ENCODE assay signal across 8 mouse cellular contexts in genomic region chr4:133093056-133093455, GRCm38 (mm10). TPM values are rescaled to one million over a fixed set of nuclear protein-coding genes. Genes with fewer than 3 reads are reported as not detected.
DNase-seq lines count a peak whose midpoint lies in the region; ATAC-seq and TF ChIP-seq lines count a peak whose summit lies in the region.

No protein-coding gene starts in this region.

- no peak for DNase-seq in lung, postnatal 36 days
- DNase-seq in retina, embryonic 14.5 days (ENCODE audit: low spot score): no peak
- no peak for DNase-seq in natural killer cell, adult 2 months (ENCODE audit: low spot score in 2 of 2)
- DNase-seq in lung, postnatal 4 days: no peak

- peaks cover 75% of the 10 kb centered on the region for H3K4me1 ChIP-seq in lung, embryonic 15.5 days
- H3K4me1 ChIP-seq in embryonic fibroblast, embryonic 13.5 days (ENCODE audit: control insufficient read depth, insufficient read depth, low read length): peaks cover 36% of the 10 kb centered on the region
- peaks cover 64% of the 10 kb centered on the region for H3K4me1 ChIP-seq in intestine, embryonic 15.5 days (replicated peaks)

- no peak for ATAC-seq in lung, embryonic 15.5 days (ENCODE audit: borderline replicate concordance, extremely low read depth, low FRiP score, low TSS enrichment)
- ATAC-seq in intestine, embryonic 15.5 days: no peak

- no peaks in the 10 kb centered on the region for H3K36me3 ChIP-seq in lung, embryonic 15.5 days
- H3K36me3 ChIP-seq in intestine, embryonic 15.5 days: no peaks in the 10 kb centered on the region
- H3K36me3 ChIP-seq in myocyte (ENCODE audit: control insufficient read depth, insufficient read depth): no peaks in the 10 kb centered on the region

- 0 out of 2 replicates have a peak, but pooled peaks have one; percentile 6 for TF ChIP-seq POLR2A in embryonic fibroblast, embryonic 13.5 days (IDR thresholded peaks at IDR 0.05; ENCODE audit: low read depth, low read length)
- no peak for TF ChIP-seq POLR2A in myocyte (IDR thresholded peaks at IDR 0.05; ENCODE audit: insufficient read length, low read depth)

- H3K4me2 ChIP-seq in lung, embryonic 15.5 days: peak overlapping the region; percentile 52; the same call in 1 of the 2 replicates
- H3K4me2 ChIP-seq in intestine, embryonic 15.5 days (replicated peaks): no peak overlapping the region
- H3K4me2 ChIP-seq in myocyte (ENCODE audit: low read depth): peak overlapping the region; percentile 44

- no peaks in the 10 kb centered on the region for H3K27me3 ChIP-seq in lung, embryonic 15.5 days
- no peaks in the 10 kb centered on the region for H3K27me3 ChIP-seq in intestine, embryonic 15.5 days (replicated peaks)
- no peaks in the 10 kb centered on the region for H3K27me3 ChIP-seq in myocyte (ENCODE audit: control insufficient read depth, insufficient read depth, insufficient read length)

- H3ac ChIP-seq in myocyte (ENCODE audit: control insufficient read depth, insufficient read length): no peak overlapping the region

- no peaks in the 10 kb centered on the region for H3K79me2 ChIP-seq in myocyte (ENCODE audit: control insufficient read depth, insufficient read depth)

- H3K4me3 ChIP-seq in lung, embryonic 15.5 days: no peak overlapping the region
- no peak overlapping the region for H3K4me3 ChIP-seq in embryonic fibroblast, embryonic 13.5 days (ENCODE audit: insufficient read depth, low read length)
- no peak overlapping the region for H3K4me3 ChIP-seq in intestine, embryonic 15.5 days (replicated peaks)
- H3K4me3 ChIP-seq in myocyte: no peak overlapping the region

- no peaks in the 10 kb centered on the region for H3K9me3 ChIP-seq in lung, embryonic 15.5 days
- no peaks in the 10 kb centered on the region for H3K9me3 ChIP-seq in intestine, embryonic 15.5 days

- TF ChIP-seq CTCF in embryonic fibroblast, embryonic 13.5 days (IDR thresholded peaks at IDR 0.05; ENCODE audit: borderline replicate concordance, insufficient read depth, low read length): no peak

- peak overlapping the region; percentile 98 for H3K27ac ChIP-seq in lung, embryonic 15.5 days
- H3K27ac ChIP-seq in embryonic fibroblast, embryonic 13.5 days (ENCODE audit: insufficient read depth, low read length): peak overlapping the region; percentile 58
- H3K27ac ChIP-seq in intestine, embryonic 15.5 days: peak overlapping the region; percentile 90

- WGBS in lung, embryonic 15.5 days: 74% methylated on average over 6 of the region's 6 CpGs
- 70% methylated on average over 6 of the region's 6 CpGs for WGBS in intestine, embryonic 15.5 days

- no peak overlapping the region for H3K9ac ChIP-seq in lung, embryonic 15.5 days
- no peak overlapping the region; the same call in 1 of the 2 replicates for H3K9ac ChIP-seq in intestine, embryonic 15.5 days

TF ChIP-seq in myocyte, 11 proteins besides CTCF, POLR2A, EP300 and RAD21:
- TF ChIP-seq MYOD1 (IDR thresholded peaks at IDR 0.05; ENCODE audit: control insufficient read depth in 1 of 3, insufficient read length in 2 of 3, low read depth in 2 of 3) (peak in 2 of 3 experiments; percentile 66 to 75), USF1 (IDR thresholded peaks at IDR 0.05; ENCODE audit: low read depth) (no peak)

RNA-seq across cellular contexts. Expression of gene Wasf2, which starts 37.2 kb away (rescaled TPM):
- polyA plus RNA-seq in lung, embryonic 15.5 days (2015; fragmentation: Nextera tagmentation; extraction: Ambion mirVana): 120 and 136 TPM in 2 replicates
- polyA plus RNA-seq in embryonic fibroblast, embryonic 13.5 days (2011; ENCODE audit: insufficient read length, low read depth, missing spikeins): 101 and 107 TPM in 2 replicates
- polyA plus RNA-seq in intestine, embryonic 15.5 days (2015; fragmentation: Nextera tagmentation; extraction: Ambion mirVana): 92.5 and 115 TPM in 2 replicates
- 62.0 TPM for polyA plus RNA-seq in myocyte (2012; fragmentation: generic; extraction: Trizol)
